Mouse (Mus musculus): ENCODE measurements around the gene Nek11.

Nek11 gene

GRCm38 (mm10) chr9:105309553-105310281 lies 85.6 kb downstream of the Nek11 start:
- DNase-seq, result peak; percentile 50

- no peak for DNase-seq
Measured at GRCm38 (mm10) chr9:105306042-105306441, 89.3 kb downstream of the Nek11 start.

GRCm38 (mm10) chr9:105302230-105302629 lies 93.1 kb downstream of the Nek11 start:
- no peak for DNase-seq

- no peak for DNase-seq
Measured at GRCm38 (mm10) chr9:105301396-105301795, 93.9 kb downstream of the Nek11 start.

GRCm38 (mm10) chr9:105300738-105301325 lies 94.5 kb downstream of the Nek11 start:
- DNase-seq, result no peak

GRCm38 (mm10) chr9:105284670-105285069 lies 110.7 kb downstream of the Nek11 start:
- DNase-seq, result no peak

- peak; percentile 65 for DNase-seq
Measured at GRCm38 (mm10) chr9:105282725-105283124, 112.6 kb downstream of the Nek11 start.

GRCm38 (mm10) chr9:105274925-105275324 lies 120.4 kb downstream of the Nek11 start:
- DNase-seq, result no peak

GRCm38 (mm10) chr9:105274286-105274685 lies 121.0 kb downstream of the Nek11 start:
- no peak for DNase-seq

- no peak for DNase-seq
Measured at GRCm38 (mm10) chr9:105272241-105272640, 123.1 kb downstream of the Nek11 start.

GRCm38 (mm10) chr9:105263140-105263539 lies 132.2 kb downstream of the Nek11 start:
- DNase-seq, result no peak

- DNase-seq, result no peak
Measured at GRCm38 (mm10) chr9:105257668-105258067, 137.7 kb downstream of the Nek11 start.

- DNase-seq, result no peak
Measured at GRCm38 (mm10) chr9:105254076-105254475, 141.2 kb downstream of the Nek11 start.

- DNase-seq, result no peak
Measured at GRCm38 (mm10) chr9:105252349-105253041, 142.8 kb downstream of the Nek11 start.

- DNase-seq, result no peak
Measured at GRCm38 (mm10) chr9:105251256-105251655, 144.1 kb downstream of the Nek11 start.

- no peak for DNase-seq
Measured at GRCm38 (mm10) chr9:105244024-105244423, 151.3 kb downstream of the Nek11 start.

GRCm38 (mm10) chr9:105214434-105214833 lies 180.9 kb downstream of the Nek11 start:
- DNase-seq, result no peak

GRCm38 (mm10) chr9:105200305-105200704 lies 195.0 kb downstream of the Nek11 start:
- DNase-seq, result no peak

- DNase-seq, result no peak
Measured at GRCm38 (mm10) chr9:105186725-105187124, 208.6 kb downstream of the Nek11 start.

- DNase-seq, result no peak
Measured at GRCm38 (mm10) chr9:105182392-105182791, 212.9 kb downstream of the Nek11 start.

- no peak for DNase-seq
Measured at GRCm38 (mm10) chr9:105144992-105145391, 250.3 kb downstream of the Nek11 start, which contains the start of gene 1700080E11Rik. Gene 1700080E11Rik, minus strand, starts transcription at chr9:105145092.

- DNase-seq, result no peak
Measured at GRCm38 (mm10) chr9:105139204-105139603, 256.1 kb downstream of the Nek11 start.

GRCm38 (mm10) chr9:105136404-105136803 lies 258.9 kb downstream of the Nek11 start:
- DNase-seq, result no peak

- DNase-seq, result no peak
Measured at GRCm38 (mm10) chr9:105134536-105134935, 260.8 kb downstream of the Nek11 start.

Data from right cerebral cortex, postnatal 14 days (tissue).